Mouse (Mus musculus) lung, embryonic 14.5 days (tissue): ENCODE data around the gene Elovl3. TPM values are rescaled to one million over a fixed set of nuclear protein-coding genes. Genes with fewer than 3 reads are reported as not detected.
A peak's percentile ranks its signal among the peaks of the same experiment; 100 is the strongest.

ENCODE experiments used
- ATAC-seq: fragments of 200-750 bp; cut with Nextera tagmentation; 2 replicates; pipeline ENCODE4 v1.8.0; 2017; ENCODE audit warnings: mild to moderate bottlenecking, moderate TSS enrichment, moderate library complexity; ENCODE audit not compliant: insufficient read depth
- DNase-seq: peaks from one replicate; pipeline ENCODE4 v3.0.0-alpha.2; 2015
- H3K27ac ChIP-seq: fragments of 300-500 bp; sonication (generic); 2 replicates; pipeline ENCODE4 v1.5.1; 2014; ENCODE audit warnings: low read depth, mild to moderate bottlenecking, moderate library complexity
- H3K27me3 ChIP-seq: fragments of 300-500 bp; sonication (generic); 2 replicates; pipeline ENCODE4 v1.6.1; 2014; ENCODE audit warnings: low read length, control low read depth; ENCODE audit not compliant: insufficient read depth
- H3K36me3 ChIP-seq: fragments of 300-500 bp; sonication (generic); 2 replicates; pipeline ENCODE4 v1.6.1; 2014; ENCODE audit warnings: control low read depth; ENCODE audit not compliant: insufficient read depth
- H3K4me1 ChIP-seq: fragments of 300-500 bp; sonication (generic); 2 replicates; pipeline ENCODE4 v1.6.1; 2014; ENCODE audit warnings: antibody characterized with exemption, control low read depth; ENCODE audit not compliant: insufficient read depth
- H3K4me2 ChIP-seq: fragments of 300-500 bp; sonication (generic); 2 replicates; pipeline ENCODE4 v1.6.1; 2014; ENCODE audit warnings: mild to moderate bottlenecking
- H3K4me3 ChIP-seq: fragments of 300-500 bp; sonication (generic); 2 replicates; pipeline ENCODE4 v1.5.1; 2014; ENCODE audit warnings: low read depth, low read length
- H3K9ac ChIP-seq: fragments of 300-500 bp; sonication (generic); 2 replicates; pipeline ENCODE4 v1.6.1; 2014
- H3K9me3 ChIP-seq: fragments of 300-500 bp; sonication (generic); 2 replicates; pipeline ENCODE4 v1.6.1; 2016; ENCODE audit warnings: low read depth, low read length, control low read depth
- CTCF ChIP-seq: IDR thresholded peaks from 2 replicates; pipeline ENCODE4 v1.5.1; 2016; ENCODE audit warnings: antibody characterized with exemption, low read depth
- WGBS: fragments of 180-500 bp; shearing (Covaris S2); extraction: QIAGEN DNeasy Blood & Tissue Kit; methylation state at CpG from one replicate; pipeline ENCODE4 v1.1.7; 2014; 5-methylcytosine and 5-hydroxymethylcytosine counted together
- polyA plus RNA-seq: library from polyadenylated mRNA; unstranded; fragments of >200 nt; fragmentation: Nextera tagmentation; extraction: Ambion mirVana; gene quantifications from 2 replicates; pipeline ENCODE4 v1.2.1, GENCODE M21; 2014

The Elovl3 gene
- polyA plus RNA-seq, 1 experiment from 2014 or later: not detected

DNA sequence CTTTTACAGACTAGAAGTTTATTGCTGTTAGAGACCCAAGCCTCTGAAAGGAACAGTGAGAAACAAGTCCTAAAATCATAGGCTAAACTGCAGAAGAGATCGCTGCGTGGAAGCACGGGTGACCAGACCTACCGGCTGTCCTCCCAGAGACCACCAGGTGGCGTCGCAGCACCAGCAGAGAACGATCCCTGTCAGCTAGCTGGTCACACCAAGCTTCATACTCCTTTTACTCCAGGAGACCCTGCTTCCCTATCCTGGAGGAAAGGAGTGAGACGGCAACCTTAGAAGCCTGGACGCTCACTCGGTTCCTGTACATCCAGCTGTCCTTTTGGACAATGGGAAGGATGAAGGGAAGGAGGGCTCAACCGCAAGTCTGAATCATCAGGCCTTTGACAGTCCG, 3.6 kb downstream of the Elovl3 start:
- no peak overlapping the region for H3K9ac ChIP-seq
- ATAC-seq (peak; percentile 61), DNase-seq (peak; percentile 96)
- peak overlapping the region; percentile 56 for H3K4me3 ChIP-seq
- under 1% methylated on average over 12 of the region's 12 CpGs for WGBS
- peaks cover 8% of the 10 kb centered on the region; the same call in 1 of the 2 replicates for H3K4me1 ChIP-seq
- H3K27ac ChIP-seq: no peak overlapping the region
- H3K4me2 ChIP-seq: peak overlapping the region; percentile 100
- no peaks in the 10 kb centered on the region for H3K36me3 ChIP-seq
- peaks cover 76% of the 10 kb centered on the region for H3K27me3 ChIP-seq
- peak; percentile 99 for TF ChIP-seq CTCF
- no peaks in the 10 kb centered on the region for H3K9me3 ChIP-seq

DNA sequence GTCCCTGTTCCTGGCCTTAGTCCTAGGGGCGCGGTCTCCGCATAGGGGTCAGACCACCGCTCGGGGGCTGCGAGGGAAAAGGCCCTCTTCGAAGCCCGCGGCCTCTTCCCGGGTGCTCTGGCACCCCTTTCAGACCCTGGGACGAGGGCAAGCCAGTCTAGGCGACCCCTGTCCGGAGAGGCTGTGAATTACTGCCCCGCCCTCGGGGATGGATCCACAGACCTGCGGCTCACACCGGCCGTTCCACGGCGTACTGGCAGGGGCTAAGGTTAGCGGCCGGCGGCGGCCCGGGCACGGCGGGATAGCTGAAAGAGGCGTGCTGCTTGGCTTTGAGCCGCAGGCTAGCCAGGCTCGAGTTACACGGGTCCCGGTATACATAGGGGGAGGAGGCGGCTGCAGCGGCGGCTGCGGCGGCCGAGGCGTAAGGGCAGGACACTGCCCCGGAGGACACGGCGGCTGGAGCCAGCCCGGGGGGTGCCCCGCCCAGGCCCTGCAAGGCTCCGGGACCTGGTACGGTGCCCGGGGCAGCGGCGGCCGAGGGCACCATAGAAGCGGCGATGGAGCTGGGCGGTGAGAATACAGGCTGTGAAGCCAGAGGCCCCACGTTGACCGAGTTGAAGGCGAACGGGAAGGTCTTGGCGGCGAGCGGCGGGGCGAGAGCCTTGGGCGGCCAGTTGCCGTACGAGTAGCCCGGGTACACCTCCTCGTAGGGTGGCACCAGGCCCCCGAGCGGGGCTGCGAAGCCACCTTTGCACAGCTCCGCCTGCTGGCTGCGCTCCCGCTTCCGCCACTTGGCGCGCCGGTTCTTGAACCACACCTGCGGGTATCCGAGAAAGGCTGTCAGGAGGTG, 4.3 kb downstream of the Elovl3 start:
- no peaks in the 10 kb centered on the region for H3K36me3 ChIP-seq
- peak overlapping the region; percentile 44 for H3K9ac ChIP-seq
- peaks cover 12% of the 10 kb centered on the region for H3K4me1 ChIP-seq
- no peaks in the 10 kb centered on the region for H3K9me3 ChIP-seq
- H3K4me2 ChIP-seq: peak overlapping the region; percentile 100
- WGBS: under 1% methylated on average over 77 of the region's 79 CpGs
- no peak overlapping the region for H3K27ac ChIP-seq
- ATAC-seq (peak; percentile 67), DNase-seq (peak; percentile 70)
- H3K27me3 ChIP-seq: peaks cover 73% of the 10 kb centered on the region
- H3K4me3 ChIP-seq: peak overlapping the region; percentile 56
- peak; percentile 56 for TF ChIP-seq CTCF

DNA sequence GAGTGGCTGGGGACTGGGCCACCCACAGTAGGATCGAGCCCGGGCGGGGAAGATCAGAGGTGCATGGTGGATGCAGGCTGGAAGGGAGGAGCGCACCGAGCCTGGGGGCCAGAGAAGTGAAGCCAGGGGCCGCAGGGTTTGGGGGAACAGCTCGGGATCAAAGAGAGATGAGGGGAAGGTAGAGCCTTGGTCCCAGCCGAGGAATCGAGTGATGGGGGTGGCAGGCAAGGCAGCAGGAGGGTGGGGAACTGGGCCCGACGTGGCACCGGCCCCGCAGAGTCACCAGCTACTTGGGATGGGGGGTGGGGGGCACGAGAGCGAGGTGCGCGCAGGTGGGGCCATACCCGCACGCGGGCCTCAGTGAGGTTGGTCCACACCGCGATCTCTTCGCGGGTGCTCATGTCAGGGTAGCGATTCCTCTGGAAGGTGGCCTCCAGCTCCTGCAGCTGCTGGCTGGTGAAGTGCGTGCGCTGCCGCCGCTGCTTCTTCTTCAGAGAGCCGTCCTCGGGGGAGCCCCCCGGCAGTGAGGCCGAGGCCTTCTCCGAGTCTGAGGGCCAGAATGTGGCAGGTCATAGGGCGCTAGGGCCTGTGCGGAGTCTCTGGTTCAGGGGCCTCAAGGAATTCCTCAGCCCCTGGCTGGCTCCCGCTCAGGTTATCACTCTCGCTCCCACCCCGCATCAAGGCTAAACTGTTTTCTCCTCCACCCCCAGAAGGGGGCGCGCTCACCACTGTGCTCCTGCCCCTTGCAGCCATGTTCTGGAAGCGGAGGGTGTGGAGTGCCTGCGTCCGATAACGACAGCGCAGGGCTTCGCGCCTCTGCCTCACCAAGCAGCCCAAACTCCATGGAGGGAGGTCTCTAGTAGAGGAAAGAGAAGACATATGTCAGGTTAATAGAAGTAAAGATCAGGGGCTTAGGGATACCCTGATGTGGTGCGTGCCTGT, 5.2 kb downstream of the Elovl3 start:
- Histone ChIP-seq H3K36me3 (no peaks in the 10 kb centered on the region), H3K4me3 (peak overlapping the region; percentile 56), H3K27ac (no peak overlapping the region), H3K9me3 (no peaks in the 10 kb centered on the region), H3K4me1 (peaks cover 16% of the 10 kb centered on the region), H3K9ac (peak overlapping the region; percentile 44; the same call in 1 of the 2 replicates), H3K4me2 (peak overlapping the region; percentile 100), H3K27me3 (peaks cover 69% of the 10 kb centered on the region)
- ATAC-seq: peak; percentile 23; the same call in 1 of the 2 replicates
- DNase-seq: peak; percentile 78
- WGBS: 3% methylated on average over 49 of the region's 49 CpGs
- TF ChIP-seq CTCF: peak; percentile 86

DNA sequence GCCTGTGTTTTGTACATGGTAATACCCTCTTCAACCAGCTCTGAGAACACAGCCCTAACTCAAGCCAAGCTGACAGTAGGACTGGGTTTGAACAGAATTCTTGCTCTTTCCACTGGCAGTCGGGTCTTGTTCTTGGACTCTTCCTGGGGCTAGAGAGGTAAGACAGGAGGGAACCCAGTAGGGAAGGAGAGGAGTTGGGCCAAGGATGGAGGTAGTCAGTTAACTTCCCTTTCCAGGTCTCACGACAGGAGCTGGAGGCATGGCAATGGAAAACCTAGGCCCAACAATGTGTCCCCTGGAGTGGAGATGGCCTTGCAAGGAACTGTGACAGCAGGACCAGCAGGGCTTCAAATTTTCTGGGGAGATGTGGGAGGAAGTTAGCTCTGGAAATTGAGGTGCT, 8.6 kb downstream of the Elovl3 start:
- Histone ChIP-seq H3K27ac (no peak overlapping the region), H3K9me3 (no peaks in the 10 kb centered on the region), H3K4me3 (no peak overlapping the region), H3K4me1 (peaks cover 16% of the 10 kb centered on the region), H3K9ac (no peak overlapping the region), H3K27me3 (peaks cover 55% of the 10 kb centered on the region), H3K36me3 (no peaks in the 10 kb centered on the region), H3K4me2 (no peak overlapping the region)
- WGBS: 70% methylated on average over 2 of the region's 2 CpGs
- no peak for TF ChIP-seq CTCF
- no peak for ATAC-seq
- no peak for DNase-seq

DNA sequence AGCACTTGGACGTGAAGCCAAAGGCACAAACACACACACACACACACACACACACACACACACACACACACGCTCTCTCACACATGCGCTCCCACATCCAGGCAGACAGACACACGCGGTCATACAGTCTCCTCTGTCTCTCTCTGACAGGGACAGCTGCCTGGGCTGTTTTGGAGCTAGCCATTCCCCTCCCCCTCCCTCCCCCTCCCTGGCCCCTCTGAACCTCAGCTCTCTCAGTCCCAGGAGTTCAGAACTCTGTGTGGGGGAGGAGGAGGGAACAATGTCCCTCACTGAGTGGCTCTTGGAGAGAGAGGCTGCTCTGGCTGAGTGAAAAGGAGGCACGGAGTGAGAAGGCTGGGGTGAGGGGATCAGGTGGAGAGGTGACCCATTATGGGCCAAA, 9.4 kb downstream of the Elovl3 start:
- Histone ChIP-seq H3K9ac (0 out of 2 replicates have a peak overlapping the region, but pooled peaks have one; percentile 6), H3K27me3 (peaks cover 55% of the 10 kb centered on the region), H3K4me2 (no peak overlapping the region), H3K9me3 (no peaks in the 10 kb centered on the region), H3K27ac (no peak overlapping the region), H3K4me3 (no peak overlapping the region), H3K4me1 (peaks cover 16% of the 10 kb centered on the region), H3K36me3 (no peaks in the 10 kb centered on the region)
- ATAC-seq (peak; percentile 45), DNase-seq (peak; percentile 48)
- WGBS: 10% methylated on average over 6 of the region's 6 CpGs
- no peak for TF ChIP-seq CTCF

DNA sequence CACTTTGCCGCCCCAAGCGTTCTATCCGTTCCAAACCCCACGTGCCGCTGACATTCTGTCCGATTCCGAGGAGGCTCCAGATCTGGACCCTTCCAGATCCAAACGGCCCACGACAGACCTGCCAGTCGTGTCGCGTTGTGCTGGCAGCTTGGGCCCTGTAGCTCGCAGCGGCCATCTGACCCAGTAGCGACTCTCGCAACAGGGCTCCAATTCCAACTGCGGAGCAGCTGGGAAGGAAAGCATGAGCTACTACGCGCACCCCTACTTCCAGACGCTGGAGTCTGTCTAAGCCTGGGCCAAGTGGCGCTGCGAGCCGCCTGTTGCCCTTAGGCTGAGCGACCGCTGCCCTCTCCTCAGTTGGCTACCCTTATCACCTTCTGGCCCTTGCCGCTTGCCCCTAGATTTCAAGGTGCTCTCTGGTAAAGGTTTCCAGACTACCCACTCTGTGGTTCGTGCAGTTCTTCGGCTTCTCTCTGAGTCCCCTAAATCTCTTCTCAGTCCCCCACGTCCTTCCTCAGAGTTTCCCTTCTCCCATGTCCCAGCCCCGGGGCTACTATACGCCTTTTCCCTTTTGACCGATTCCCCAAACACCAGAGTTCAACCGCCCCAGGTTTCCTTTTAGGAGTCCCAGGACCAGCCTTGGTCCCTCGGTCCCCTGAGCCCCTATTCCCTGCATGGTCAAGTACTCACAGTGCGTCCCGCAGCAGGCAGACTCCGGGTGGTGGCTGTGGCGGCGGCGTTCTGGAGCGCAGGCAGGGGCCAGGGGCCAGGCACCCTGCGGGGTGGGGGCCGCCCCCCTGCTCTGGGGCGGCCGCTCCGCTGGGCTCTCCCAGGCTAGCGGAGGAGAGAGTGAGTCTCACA, 16.0 kb downstream of the Elovl3 start, which contains the start of gene Pitx3:
Gene Pitx3 (minus strand): TSS at position 816 of the 861 bp plus-strand sequence.
- TF ChIP-seq CTCF: no peak
- H3K9me3 ChIP-seq: no peaks in the 10 kb centered on the region
- H3K4me2 ChIP-seq: peak within 1 kb of the TSS; percentile 99
- H3K27ac ChIP-seq: no peak within 1 kb of the TSS
- 2% methylated on average over 47 of the region's 47 CpGs for WGBS
- no peaks in the 10 kb centered on the region for H3K36me3 ChIP-seq
- H3K27me3 ChIP-seq: peaks cover 71% of the 10 kb centered on the region
- H3K4me1 ChIP-seq: 0 out of 2 replicates have a peak, but pooled peaks cover 8% of the 10 kb centered on the region
- H3K4me3 ChIP-seq: peak within 1 kb of the TSS; percentile 58
- no peak for ATAC-seq
- peak within 1 kb of the TSS; percentile 21 for H3K9ac ChIP-seq
- DNase-seq: peak; percentile 67
